Mouse (Mus musculus): Measurements from ENCODE around the gene Txndc8. TPM values are rescaled to one million over a fixed set of nuclear protein-coding genes. Genes with fewer than 3 reads are reported as not detected.

Gene Txndc8
- not detected in 2 replicates for polyA plus RNA-seq (2012; rRNA removed; ENCODE audit: low replicate concordance)

DNA sequence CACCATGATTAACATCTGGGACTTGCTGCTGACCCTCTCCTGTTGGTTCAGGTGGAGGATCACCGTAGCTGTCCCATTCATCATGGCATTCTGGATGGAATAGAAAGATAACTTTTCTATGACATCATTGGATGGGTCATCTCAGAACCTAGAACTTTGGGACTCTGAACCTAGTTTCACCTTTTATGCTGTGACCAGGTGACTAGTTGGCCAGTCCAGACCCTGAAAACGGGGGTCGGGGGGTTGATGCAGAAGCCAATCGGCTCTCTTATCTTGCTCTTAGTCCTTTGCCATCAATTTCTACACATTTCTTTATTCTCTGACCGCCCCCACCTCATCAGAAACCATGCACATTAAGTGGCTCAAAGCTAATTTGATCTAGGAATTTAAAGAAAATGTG is at the start of gene Txndc8:
Gene Txndc8 (minus strand): TSS at position 101 of the 400 bp plus-strand sequence.

GRCm38 (mm10) chr4:57956029-57956960 is 52.6 kb downstream of the Txndc8 start, which contains the start of gene Txn1:
Txn1 (minus strand) TSS chr4:57956411.

Other genes with a start within 250 kb of the Txndc8 start
- 4.9 TPM in 1 of 2 replicates, not detected in the other for gene D630039A03Rik, start 92.8 kb downstream of the Txndc8 start, polyA plus RNA-seq (2012; rRNA removed; ENCODE audit: low replicate concordance)
- 116 and 150 TPM in 2 replicates for gene Txn1, start 52.7 kb downstream of the Txndc8 start, polyA plus RNA-seq (2012; rRNA removed; ENCODE audit: low replicate concordance)
- gene Svep1, start 197.7 kb upstream of the Txndc8 start, polyA plus RNA-seq (2012; rRNA removed; ENCODE audit: low replicate concordance) = 14.1 and 19.1 TPM in 2 replicates